Mouse (Mus musculus) adrenal gland (tissue): ENCODE data around the gene Cdc42se2.

Experiments used
- intact Hi-C: fragments of 180-260 bp; cut with DNase I; formaldehyde crosslinking; loops from one replicate; pipeline ENCODE4 v1.15.1; 2025

The Cdc42se2 gene

DNA sequence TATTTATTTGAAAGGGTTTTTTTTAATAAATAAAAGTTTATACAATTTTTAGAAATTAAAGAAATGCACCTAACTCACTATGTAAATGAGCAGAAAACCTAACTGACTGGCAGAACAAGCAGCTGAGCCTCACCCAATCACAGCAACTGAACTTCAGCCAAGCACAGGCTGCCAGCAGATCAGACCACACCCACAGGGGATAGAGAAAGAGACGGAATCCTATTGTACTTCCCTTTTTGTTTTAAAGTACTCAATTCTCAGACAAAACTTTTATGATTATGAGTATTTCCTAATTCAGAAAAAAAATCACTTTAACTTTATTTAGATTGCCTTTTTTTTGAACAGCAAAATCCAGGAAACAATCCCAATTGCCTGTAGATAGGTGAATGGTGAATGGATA lies 29.5 kb downstream of the Cdc42se2 start:
- intact Hi-C loops, result no loop called here

DNA sequence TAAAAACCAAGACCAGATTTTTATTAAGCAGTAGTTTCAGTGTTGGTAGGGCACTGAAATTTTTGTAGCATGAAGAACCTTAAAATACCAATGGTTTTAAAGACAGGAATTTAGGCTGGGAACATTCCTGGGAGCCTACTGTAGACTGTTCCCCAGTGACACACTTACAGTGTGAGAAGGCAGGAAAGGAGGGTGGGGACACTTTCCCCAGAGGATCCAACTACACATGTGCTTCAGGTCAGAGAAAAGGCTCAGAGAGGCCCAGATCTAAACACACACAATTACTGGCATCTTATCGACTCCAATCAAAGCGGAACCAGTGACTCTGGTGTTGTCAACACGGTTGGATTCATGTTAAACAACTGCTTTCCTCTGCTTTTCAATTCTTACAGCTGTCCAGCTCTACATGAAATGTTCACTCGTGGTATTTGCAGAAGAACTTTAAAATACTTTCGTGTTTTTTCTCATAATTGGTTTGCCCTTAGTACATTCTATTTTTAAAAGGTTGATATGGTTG lies 32.3 kb downstream of the Cdc42se2 start:
- intact Hi-C loops, result no loop called here

GRCm38 (mm10) chr11:54754301-54755147 lies 33.0 kb downstream of the Cdc42se2 start:
- intact Hi-C loops, result no loop called here

- intact Hi-C loops, result no loop called here
These were observed 36.0 kb downstream of the Cdc42se2 start for GRCm38 (mm10) chr11:54751502-54751901.

DNA sequence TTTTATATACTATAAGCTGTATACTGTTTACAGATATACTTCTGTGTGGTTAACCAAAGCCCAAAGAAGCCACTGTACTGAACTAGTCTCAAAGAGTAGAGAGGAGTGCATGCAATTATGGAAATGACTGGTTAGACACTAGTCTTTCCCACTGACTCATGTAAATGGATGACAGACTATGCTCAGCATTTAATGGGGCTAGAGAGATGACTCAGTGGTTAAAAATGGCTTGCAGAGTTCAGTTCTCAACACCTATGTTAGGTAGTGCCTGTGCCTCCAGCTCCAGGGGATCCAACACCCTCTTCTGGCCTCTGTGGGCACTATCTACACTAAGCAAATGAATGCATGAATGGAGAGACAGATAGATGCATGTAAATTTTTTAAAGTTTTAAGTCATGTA lies 38.6 kb downstream of the Cdc42se2 start:
- intact Hi-C loops, result no loop called here

DNA sequence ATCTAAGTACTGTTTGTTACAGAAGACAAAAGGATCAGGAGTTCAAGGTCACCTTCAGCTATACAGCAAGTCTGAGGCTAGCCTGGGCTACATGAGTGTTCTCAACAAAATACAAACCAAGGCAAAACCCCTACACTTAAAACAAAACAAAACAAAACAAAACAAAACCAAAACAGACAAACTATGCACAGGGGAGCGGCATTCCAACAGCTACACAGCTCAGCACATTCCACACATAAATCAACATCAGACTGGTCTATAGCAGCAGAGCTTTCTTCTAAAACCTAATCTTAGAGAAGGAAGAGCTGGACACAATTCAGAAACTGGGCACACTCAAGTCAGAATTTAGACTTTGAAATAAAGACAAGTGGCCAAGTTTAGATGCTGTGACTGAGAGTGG lies 43.2 kb downstream of the Cdc42se2 start:
- intact Hi-C loops, result no loop called here

GRCm38 (mm10) chr11:54741330-54741729 lies 46.1 kb downstream of the Cdc42se2 start:
- intact Hi-C loops, result no loop called here

DNA sequence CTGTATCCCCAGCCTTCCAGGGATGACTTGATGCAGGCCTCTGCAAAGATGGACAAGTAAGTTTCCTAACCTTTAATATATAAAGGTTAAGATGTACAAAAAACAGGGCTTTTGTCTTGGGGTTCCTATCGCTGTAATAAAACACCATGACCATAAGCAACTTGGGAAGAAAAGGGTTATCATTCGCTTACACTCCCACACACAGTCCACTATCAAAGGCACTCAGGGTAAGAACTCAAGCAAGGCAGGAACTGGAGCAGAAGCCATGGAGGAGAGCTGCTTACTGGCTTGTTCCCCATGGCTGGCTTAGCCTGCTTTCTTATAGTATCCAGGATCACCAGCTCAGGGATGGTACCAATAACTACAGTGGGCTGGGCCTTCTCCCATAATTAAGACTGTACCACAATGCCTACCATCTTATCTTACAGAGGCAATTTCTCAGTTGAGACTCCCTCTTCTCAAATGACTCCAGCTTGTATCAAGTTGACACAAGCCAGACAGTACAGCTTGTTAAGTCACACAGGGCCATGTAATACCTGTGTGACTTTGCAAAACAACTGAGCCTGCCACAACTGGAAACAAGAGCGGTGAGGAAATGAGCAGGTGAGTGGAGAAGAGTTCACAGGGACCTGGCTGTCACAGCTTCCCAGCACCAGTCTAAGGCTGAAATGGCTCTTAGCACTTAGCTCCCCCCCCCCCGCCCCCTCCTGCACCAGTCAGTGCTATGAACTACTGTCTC lies 48.3 kb downstream of the Cdc42se2 start:
- intact Hi-C loops, result no loop called here

DNA sequence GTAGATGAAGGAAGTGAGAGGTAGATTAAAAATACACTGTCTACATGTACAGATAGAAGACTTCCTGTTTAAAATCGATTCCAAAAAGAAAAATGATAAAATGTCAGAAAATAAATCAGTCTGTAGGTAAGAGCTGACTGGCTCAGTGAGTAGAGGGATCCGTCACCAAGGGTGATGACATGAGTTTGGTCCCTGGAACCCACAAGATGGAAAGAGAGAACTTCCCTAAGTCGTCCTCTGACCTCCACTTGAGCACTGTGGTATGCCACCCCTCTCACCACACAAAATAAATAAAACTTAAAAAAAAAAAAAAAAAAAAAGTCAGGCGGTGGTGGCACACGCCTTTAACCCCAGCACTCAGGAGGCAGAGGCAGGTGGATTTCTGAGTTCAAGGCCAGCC lies 50.6 kb downstream of the Cdc42se2 start:
- intact Hi-C loops, result no loop called here

- intact Hi-C loops, result no loop called here
These were observed 52.4 kb downstream of the Cdc42se2 start for GRCm38 (mm10) chr11:54735114-54735513.

GRCm38 (mm10) chr11:54733546-54733945 lies 53.9 kb downstream of the Cdc42se2 start:
- intact Hi-C loops, result no loop called here

GRCm38 (mm10) chr11:54731367-54731766 lies 56.1 kb downstream of the Cdc42se2 start:
- intact Hi-C loops, result no loop called here

DNA sequence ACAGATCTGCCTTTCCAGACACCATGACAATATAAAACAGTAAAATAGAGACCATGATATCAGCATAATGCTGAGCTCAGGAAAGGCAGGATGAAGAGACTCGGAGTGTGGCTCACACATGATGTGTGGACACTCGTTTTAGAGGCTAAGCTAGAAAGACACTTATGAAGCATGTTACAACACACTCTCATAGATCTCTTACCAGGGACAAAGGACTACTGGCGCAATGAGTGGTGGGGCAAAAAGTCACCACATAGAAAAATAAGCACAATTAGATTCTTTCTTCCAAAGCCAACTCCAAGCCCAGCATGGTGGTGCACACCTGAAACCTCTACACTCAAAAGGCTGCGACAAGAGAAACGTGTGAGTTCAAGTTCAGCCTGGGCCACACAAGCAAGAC lies 56.5 kb downstream of the Cdc42se2 start:
- intact Hi-C loops, result no loop called here

GRCm38 (mm10) chr11:54729311-54729710 lies 58.2 kb downstream of the Cdc42se2 start:
- intact Hi-C loops, result no loop called here

GRCm38 (mm10) chr11:54728371-54728770 lies 59.1 kb downstream of the Cdc42se2 start:
- intact Hi-C loops, result no loop called here

DNA sequence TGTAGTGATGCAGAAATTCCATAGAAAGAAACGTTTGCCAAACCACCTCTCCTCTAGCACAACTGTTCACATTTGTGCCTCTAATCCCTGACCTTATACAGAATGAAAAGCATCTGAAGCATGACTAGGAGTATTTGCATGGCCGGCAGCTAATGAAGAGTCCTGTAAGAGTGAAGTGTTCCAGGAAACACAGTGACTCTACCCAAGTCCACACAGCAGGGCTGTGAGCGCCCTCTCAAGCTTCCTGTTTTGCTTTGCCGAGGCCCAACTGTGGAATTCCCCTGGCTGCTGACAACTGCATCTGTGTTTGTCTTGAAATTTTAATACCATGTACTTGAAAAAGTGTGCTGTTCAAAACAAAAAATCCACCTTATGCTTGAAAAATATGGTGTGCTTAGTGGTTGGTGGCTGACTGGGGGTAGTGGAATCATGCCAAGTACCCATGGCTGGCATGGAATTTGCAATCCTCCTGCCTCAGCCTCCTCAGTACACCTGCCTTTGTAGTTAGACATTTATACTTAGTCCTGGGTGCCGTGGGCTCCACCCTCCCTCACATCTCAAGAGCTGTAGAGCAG lies 60.1 kb downstream of the Cdc42se2 start:
- intact Hi-C loops, result no loop called here

DNA sequence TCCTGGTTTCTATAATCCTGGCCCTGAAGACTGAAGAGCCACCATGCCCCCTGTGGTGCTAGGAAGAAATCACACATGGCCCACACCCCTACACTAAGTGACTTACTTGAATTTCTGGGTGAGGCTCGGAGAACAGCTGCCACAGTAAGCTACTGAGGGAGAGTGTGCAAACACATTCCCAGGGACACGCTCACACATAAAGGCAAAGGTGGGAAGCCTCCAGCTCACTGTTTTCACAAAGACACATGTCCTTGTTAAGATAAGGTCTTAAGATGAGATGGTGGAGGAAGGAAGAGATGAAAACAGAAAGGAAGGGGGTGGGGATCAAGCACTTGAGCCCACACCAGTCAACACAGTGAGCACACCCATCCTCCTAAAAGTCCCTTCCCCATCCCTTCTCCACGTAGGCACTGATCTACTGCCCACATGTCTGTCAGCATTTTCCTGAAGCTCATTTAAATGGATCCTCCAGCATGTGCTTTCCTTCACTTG lies 60.9 kb downstream of the Cdc42se2 start:
- intact Hi-C loops, result no loop called here

- intact Hi-C loops, result no loop called here
These were observed 63.0 kb downstream of the Cdc42se2 start for GRCm38 (mm10) chr11:54724353-54725034.

DNA sequence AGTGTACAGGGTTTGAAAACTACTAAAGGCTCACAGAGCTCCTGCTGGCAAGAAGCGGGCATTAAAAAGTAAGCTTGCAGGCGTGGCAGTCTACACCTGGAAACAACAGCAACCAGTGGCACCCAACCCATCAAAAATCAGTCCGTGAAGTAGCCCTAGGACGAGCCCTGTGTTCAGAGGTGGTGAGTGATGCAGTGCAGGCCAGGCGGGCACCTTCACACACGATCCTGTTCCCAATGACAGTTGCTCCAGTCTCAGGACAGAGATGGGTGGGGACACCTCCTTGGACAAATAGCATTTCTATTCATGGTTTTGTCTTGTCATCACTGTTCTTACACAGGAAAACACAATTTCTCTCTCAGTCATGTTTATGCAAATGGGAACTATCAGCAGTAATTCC lies 65.4 kb downstream of the Cdc42se2 start:
- intact Hi-C loops, result no loop called here

DNA sequence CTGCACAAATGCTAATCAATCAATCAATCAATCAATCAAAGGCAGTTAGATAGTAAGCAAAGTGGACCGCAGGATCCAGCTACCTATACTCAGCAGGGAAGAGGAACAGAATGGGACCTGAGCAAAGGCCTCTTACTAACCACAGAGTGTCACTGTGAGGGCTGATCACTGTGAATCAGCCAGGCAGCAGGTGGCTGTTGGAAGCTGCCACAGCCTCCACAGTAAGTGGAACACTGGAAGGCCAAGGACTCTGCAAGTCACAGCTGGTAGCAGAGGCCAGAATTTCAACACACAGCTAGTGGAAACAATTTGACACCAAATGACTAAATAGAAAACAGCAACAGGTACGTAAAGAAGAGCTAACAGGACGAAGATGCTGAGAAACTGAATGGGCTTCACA lies 68.9 kb downstream of the Cdc42se2 start:
- intact Hi-C loops, result no loop called here

GRCm38 (mm10) chr11:54717893-54718292 lies 69.6 kb downstream of the Cdc42se2 start:
- intact Hi-C loops, result no loop called here
